Mouse (Mus musculus) adrenal gland, adult (tissue): ENCODE measurements around the gene Podxl.
A peak's percentile ranks its signal among the peaks of the same experiment; 100 is the strongest.

Experiments
- DNase-seq, 2 experiments: peaks; one replicate each; pipeline ENCODE4 v3.0.0; 2022 to 2023; ENCODE audit warnings: low spot score in 1 of 2; ENCODE audit not compliant: inconsistent age in 2 of 2

Gene Podxl

GRCm38 (mm10) chr6:31524647-31525046, 39.1 kb downstream of the Podxl start:
- DNase-seq: no peak

- no peak for DNase-seq
Measured at GRCm38 (mm10) chr6:31524121-31524520, 39.7 kb downstream of the Podxl start.

DNA sequence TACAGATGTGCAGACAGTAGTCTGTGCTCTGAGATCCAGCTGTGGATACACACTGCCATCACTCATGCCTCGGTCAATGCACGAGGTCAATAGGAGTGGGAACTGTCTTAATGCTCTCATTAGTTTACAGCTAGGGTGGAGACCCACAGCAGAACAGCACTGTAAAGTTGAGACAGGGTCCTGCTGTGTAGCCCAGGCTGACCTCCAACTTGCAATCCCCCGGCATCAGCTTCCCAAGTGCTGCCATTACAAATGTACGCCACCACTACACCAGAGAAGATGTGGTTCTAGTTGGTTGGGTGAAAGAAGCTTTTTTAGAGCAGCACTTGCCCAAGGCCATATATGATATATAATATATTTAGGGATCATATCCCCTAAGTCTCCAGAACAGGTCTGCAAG, 40.1 kb downstream of the Podxl start:
- no peak for DNase-seq

DNA sequence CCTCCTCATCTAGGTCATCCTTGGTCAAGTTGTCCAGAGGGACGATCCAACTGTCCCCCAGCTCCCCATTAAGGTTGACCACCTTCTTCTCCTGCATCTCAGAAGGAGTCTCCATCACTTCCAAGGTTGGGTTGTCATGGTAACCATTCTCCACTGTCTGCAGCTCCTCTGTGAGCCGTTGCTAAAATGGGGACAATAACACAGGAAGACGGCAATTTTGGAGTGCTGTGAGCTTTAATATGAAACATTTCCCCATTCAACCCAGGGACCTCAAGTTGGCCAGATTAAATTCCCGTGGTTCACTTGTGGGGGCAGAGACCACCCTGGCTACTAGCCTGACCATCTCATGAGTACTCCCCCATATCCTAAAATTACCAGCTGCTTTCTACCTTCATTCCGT, 40.7 kb downstream of the Podxl start:
- DNase-seq: no peak

GRCm38 (mm10) chr6:31522478-31522877, 41.3 kb downstream of the Podxl start:
- no peak for DNase-seq

DNA sequence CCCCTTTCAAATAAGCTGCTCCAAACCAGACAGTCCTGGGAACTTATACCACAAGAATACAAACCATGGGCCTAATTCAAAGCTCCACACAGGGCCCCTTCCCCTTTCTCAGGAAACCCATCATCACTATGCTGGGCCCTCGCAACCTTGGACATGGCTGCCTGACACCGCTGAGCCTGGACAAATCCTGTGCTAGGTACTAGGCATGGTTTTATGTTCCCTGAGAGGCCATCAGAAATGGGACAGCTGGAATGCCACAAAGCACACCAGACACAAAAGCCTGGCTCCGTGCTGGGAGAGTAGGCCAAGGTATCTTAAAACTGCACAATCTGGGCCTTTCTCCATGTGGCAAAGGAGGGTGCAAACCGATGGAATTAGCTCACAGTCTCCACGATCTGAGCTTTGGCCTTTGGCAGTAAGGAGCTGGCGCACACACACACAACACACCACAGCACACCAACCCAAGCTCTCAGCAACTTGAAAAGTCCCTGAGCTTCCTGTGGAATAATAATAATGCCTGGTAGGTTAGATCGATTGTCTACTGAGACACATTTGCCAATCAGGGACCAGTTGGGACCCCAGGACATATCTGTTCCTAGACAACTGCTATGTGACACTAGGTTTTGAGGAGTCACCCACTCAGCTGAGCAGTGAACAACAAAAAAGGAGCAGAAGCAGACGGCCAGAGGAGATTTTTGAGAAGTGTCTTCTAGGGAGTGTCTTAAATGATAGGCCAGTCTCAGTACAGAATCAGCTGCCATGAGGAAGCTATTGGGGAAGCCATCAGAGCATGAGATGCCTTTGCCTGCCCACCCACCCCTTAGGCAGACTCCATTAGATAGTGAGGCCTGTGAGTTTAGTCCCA, 42.1 kb downstream of the Podxl start:
- no peak for DNase-seq

GRCm38 (mm10) chr6:31520486-31521215, 43.1 kb downstream of the Podxl start:
- no peak for DNase-seq

GRCm38 (mm10) chr6:31519001-31519471, 44.7 kb downstream of the Podxl start:
- DNase-seq: peak in 1 of 2 experiments; percentile 50

- DNase-seq: peak; percentile 77 to 87
Measured at GRCm38 (mm10) chr6:31518338-31518698, 45.5 kb downstream of the Podxl start.

GRCm38 (mm10) chr6:31517681-31518337, 46.0 kb downstream of the Podxl start:
- peak in 1 of 2 experiments; percentile 52 for DNase-seq

- DNase-seq: peak; percentile 65 to 78
Measured at GRCm38 (mm10) chr6:31513726-31514125, 50.1 kb downstream of the Podxl start.

DNA sequence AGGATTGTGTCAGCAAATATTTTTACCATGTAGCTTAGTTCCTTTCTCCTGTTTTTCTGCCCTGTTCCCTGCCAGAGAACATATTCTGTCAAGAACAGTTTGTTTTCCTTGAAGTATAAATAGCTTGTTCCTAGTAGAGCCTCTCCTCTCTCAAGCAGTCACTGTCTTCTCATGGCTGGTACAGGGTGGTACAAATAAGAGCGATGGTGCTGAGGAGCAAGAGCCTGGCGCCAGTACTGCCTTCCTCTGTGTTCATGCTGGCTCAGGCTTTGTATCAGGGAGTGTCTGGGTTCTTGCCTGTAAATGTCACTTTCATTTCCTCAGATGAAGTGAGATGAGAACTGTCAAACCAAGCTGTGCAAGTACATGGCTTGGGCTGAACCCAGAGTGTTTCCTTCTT, 61.2 kb downstream of the Podxl start:
- no peak for DNase-seq

DNA sequence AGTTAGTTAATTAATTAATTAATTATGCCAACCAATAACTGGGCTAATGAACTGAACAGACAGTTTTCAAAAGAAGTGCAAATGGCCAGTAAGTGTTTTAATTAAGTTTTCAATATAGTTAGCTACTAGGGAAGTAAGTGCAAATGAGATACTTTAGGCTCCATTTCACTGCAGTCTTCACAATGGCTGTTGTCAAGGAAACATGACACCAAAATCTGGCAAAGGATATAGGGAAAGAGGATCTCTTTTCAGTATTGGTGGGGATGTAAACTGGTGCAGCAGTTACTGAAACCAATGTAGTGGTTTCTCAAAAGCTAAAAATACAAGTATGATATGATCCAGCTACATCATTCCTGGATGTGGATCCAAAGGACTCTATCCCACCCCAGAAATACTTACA, 63.1 kb downstream of the Podxl start:
- DNase-seq: no peak

DNA sequence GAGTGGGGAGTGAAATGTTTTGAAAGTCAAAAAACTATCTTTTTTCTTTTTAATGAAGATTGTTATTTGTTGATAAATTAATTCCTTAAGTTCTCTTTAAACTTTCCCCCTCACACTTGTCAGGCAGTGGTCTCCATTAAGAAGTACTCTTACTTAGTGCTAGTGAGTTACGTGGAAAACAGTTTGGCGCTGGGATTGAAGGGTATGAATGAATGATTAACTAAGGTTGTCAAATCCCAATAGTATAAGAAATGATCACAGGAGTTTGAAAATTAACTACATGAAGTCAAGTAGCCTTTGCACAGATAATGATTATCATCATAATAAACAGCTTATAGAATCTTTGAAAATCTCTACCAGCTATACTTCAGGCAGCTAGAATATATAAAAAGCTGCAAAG, 63.5 kb downstream of the Podxl start:
- no peak for DNase-seq

GRCm38 (mm10) chr6:31499836-31500235, 63.9 kb downstream of the Podxl start:
- DNase-seq: no peak

DNA sequence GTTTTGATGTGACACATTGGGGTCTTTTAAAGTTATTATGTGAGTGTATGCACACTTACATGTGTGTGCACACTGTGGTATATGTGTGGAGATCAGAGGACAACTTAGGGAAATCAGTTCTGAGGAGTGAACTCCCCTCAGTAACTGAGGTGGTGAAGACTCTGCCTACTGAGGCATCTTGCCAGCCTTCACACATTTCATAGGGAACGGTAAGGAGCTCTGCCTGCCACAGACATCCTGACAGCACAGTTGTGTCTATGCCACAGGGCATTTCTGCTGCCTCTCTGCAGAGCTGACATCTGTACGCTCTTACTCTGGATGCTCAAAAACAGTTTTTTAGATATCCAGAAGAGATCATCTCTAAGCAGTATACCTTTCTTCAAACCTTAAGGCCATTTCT, 67.6 kb downstream of the Podxl start:
- no peak for DNase-seq

GRCm38 (mm10) chr6:31495122-31495731, 68.6 kb downstream of the Podxl start:
- DNase-seq: no peak

DNA sequence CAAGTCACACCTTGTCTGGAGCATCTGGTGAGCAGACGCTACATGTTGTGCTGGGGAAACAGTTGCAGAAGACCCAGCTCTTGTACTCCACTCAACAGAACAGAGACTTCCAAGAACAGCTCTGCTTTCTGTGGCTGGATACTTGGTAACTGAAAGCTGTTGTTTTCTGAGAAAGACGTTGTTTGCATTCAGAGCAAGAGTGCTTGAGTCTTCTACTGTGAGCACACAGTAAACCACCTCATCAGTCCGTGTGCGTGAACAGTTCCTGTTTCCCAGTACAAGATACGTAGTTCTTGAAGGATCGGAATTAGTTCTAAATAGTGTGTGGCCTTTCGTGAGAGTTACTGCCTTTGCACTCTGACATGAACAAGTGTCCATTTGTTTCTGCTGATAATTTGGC, 73.8 kb downstream of the Podxl start:
- DNase-seq: no peak

DNA sequence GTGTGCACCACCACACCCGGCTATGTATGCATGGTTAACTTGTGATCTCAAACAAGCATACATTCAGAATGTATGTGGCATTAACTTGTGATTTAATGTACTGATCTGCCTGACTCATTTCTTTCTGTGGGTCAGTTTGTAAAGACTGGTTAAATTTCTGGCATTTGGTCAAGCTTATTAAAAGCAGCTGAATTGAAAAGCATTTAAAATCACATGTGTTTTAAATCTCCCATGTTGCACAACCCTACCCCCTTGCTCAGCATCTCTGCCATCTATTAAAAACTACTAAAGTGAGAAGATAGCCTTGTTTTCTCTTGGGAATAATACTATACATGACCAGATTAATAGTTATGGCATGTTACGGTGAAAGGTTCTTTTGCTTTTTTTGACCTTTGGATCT, 77.2 kb downstream of the Podxl start:
- no peak for DNase-seq

GRCm38 (mm10) chr6:31480008-31480407, 83.8 kb downstream of the Podxl start:
- peak in 1 of 2 experiments; percentile 64 for DNase-seq

GRCm38 (mm10) chr6:31478221-31478620, 85.6 kb downstream of the Podxl start:
- no peak for DNase-seq
